Mouse (Mus musculus): Measurements from ENCODE around the gene Dmrt3.

GRCm38 (mm10) chr19:25601966-25602365 lies 8.1 kb upstream of the Dmrt3 start:
- TF ChIP-seq CTCF (IDR thresholded peaks at IDR 0.05; ENCODE audit: borderline replicate concordance, insufficient read depth, low read depth, low read length): no peak
- no peak for TF ChIP-seq POLR2A (IDR thresholded peaks at IDR 0.05; ENCODE audit: borderline replicate concordance, insufficient read depth, low read length)

All from cerebellum, adult 2 months (tissue).